Mouse (Mus musculus): Measurements from ENCODE around the gene Phf21a. TPM values are rescaled to one million over a fixed set of nuclear protein-coding genes. Genes with fewer than 3 reads are reported as not detected.

Gene Phf21a
- polyA plus RNA-seq, 1 experiment = 49.2 TPM

DNA sequence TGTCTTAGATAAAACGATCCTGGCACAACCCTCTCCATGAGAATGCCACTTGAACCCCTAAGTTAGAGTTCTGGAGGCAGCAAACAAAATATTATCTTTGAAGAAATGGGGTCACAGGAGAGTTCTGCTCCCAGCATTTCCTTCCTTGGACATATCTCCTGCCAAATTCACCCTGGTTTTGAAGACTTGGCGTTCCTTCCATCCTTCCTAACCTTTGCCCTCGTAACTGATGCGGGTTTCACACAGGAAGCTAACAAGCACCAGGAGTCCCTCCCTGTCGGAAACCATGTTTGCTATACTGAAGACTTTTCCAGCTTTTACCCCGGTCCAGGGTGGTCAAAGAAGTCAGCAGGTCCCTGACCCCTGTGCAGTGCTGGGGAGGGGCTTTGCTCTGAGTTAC, 261.3 kb downstream of the Phf21a start:
- Histone ChIP-seq H3K27me3 (ENCODE audit: control insufficient read depth, insufficient read depth, low read length) (no peaks in the 10 kb centered on the region), H3K36me3 (ENCODE audit: control insufficient read depth, insufficient read depth, low read length) (peaks cover 31% of the 10 kb centered on the region), H3K4me3 (ENCODE audit: extremely low read depth, insufficient read depth, insufficient read length) (no peak overlapping the region), H3K27ac (ENCODE audit: insufficient read depth, low read length) (no peak overlapping the region), H3K4me1 (ENCODE audit: control insufficient read depth, insufficient read depth, insufficient read length) (no peaks in the 10 kb centered on the region)
- TF ChIP-seq POLR2A (IDR thresholded peaks at IDR 0.05; ENCODE audit: low read depth, low read length) = no peak
- no peak for TF ChIP-seq CTCF (IDR thresholded peaks at IDR 0.05; ENCODE audit: extremely low read depth, insufficient read depth, insufficient read length, insufficient replicate concordance)
- no peak for DNase-seq (ENCODE audit: low read depth in 1 of 2, low spot score in 2 of 2)
- WGBS = 81% methylated on average over 6 of the region's 6 CpGs

DNA sequence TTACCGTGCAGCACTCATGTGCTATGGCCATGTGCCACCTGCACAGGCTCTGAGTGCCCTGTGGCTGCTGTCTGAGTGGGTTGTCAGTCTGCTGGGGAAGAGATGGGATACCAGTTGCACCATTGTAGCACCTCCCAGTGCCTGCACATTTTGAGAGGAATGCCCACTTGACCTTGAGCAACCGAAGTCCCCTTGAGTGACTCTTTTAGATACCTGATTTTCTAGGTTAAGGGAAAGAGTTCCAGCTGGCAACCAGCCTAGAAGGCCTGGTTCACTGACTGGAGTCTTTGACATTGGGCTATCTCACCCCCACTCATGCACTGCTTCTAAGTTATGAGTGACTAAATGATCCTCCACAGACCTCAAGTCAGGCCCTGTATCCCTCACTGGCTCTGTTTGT, 266.4 kb downstream of the Phf21a start:
- H3K27ac ChIP-seq (ENCODE audit: insufficient read depth, low read length) = no peak overlapping the region

DNA sequence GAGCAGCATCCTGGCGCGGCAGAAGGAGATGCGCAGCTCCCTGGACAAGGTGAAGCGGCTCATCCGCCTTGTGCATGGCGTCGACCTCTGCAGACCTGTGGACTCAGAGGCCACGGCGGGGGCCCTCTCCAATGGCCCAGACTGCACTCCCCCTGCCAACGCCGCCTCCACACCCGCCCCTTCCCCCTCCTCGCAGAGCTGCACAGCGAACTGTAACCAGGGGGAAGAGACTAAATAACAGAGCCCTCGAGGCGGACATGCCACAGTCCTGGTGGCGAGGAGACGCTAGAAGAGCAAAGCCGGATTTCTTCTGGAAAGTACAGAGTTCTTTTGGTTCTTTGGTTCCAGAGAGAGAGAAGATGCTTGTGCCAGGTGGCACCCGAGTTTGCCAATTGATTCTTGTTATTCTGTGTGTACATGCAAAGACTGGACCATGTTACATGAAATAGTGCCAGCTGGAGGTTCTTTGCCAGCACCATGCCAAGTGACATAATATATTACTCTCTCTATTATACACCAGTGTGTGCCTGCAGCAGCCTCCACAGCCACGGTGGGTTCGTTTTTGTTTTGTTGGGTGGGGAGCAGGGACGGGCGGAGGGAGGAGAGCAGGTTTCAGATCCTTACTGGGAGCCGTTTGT, 267.4 kb downstream of the Phf21a start:
- TF ChIP-seq CTCF (IDR thresholded peaks at IDR 0.05; ENCODE audit: extremely low read depth, insufficient read depth, insufficient read length, insufficient replicate concordance) (no peak), POLR2A (IDR thresholded peaks at IDR 0.05; ENCODE audit: low read depth, low read length) (no peak)
- 92% methylated on average over 25 of the region's 25 CpGs for WGBS
- Histone ChIP-seq H3K27ac (ENCODE audit: insufficient read depth, low read length) (no peak overlapping the region), H3K4me3 (ENCODE audit: extremely low read depth, insufficient read depth, insufficient read length) (no peak overlapping the region), H3K27me3 (ENCODE audit: control insufficient read depth, insufficient read depth, low read length) (no peaks in the 10 kb centered on the region), H3K36me3 (ENCODE audit: control insufficient read depth, insufficient read depth, low read length) (peaks cover 27% of the 10 kb centered on the region), H3K4me1 (ENCODE audit: control insufficient read depth, insufficient read depth, insufficient read length) (no peaks in the 10 kb centered on the region)
- no peak for DNase-seq (ENCODE audit: low read depth in 1 of 2, low spot score in 2 of 2)

More for the DNA sequence above, 266.4 kb downstream of the Phf21a start:
- WGBS = 90% methylated on average over 2 of the region's 2 CpGs
- TF ChIP-seq CTCF (IDR thresholded peaks at IDR 0.05; ENCODE audit: extremely low read depth, insufficient read depth, insufficient read length, insufficient replicate concordance) (no peak), POLR2A (IDR thresholded peaks at IDR 0.05; ENCODE audit: low read depth, low read length) (no peak)
- Histone ChIP-seq H3K27me3 (ENCODE audit: control insufficient read depth, insufficient read depth, low read length) (no peaks in the 10 kb centered on the region), H3K4me3 (ENCODE audit: extremely low read depth, insufficient read depth, insufficient read length) (no peak overlapping the region), H3K4me1 (ENCODE audit: control insufficient read depth, insufficient read depth, insufficient read length) (no peaks in the 10 kb centered on the region), H3K36me3 (ENCODE audit: control insufficient read depth, insufficient read depth, low read length) (peaks cover 27% of the 10 kb centered on the region)
- DNase-seq (ENCODE audit: low read depth in 1 of 2, low spot score in 2 of 2) = no peak

DNA sequence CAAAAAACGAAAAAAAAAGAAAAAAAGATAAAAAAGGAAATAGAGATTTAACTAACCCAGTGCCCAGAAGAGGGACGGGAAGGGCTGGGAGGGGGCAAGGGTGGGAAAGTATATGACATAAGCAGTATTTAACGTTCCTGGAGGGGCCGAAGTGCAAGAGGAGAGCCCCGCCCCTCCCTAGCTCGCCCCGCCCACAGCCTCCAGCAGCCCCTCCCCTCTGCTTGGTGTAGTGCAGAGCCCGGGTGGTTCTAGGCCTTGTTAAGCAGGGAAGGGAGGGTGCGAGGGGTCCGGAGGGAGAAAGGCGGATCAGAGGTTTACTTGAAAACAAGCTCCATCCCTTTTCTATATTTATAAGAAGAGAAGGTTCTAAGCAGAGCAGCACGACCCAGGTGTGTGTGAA, 268.0 kb downstream of the Phf21a start:
- Histone ChIP-seq H3K36me3 (ENCODE audit: control insufficient read depth, insufficient read depth, low read length) (peaks cover 27% of the 10 kb centered on the region), H3K27ac (ENCODE audit: insufficient read depth, low read length) (no peak overlapping the region), H3K4me3 (ENCODE audit: extremely low read depth, insufficient read depth, insufficient read length) (no peak overlapping the region), H3K27me3 (ENCODE audit: control insufficient read depth, insufficient read depth, low read length) (no peaks in the 10 kb centered on the region), H3K4me1 (ENCODE audit: control insufficient read depth, insufficient read depth, insufficient read length) (no peaks in the 10 kb centered on the region)
- WGBS = 74% methylated on average over 12 of the region's 12 CpGs
- DNase-seq (ENCODE audit: low read depth in 1 of 2, low spot score in 2 of 2) = no peak
- no peak for TF ChIP-seq CTCF (IDR thresholded peaks at IDR 0.05; ENCODE audit: extremely low read depth, insufficient read depth, insufficient read length, insufficient replicate concordance)
- TF ChIP-seq POLR2A (IDR thresholded peaks at IDR 0.05; ENCODE audit: low read depth, low read length) = no peak

- Histone ChIP-seq H3K4me3 (ENCODE audit: extremely low read depth, insufficient read depth, insufficient read length) (no peak overlapping the region), H3K36me3 (ENCODE audit: control insufficient read depth, insufficient read depth, low read length) (peaks cover 27% of the 10 kb centered on the region), H3K4me1 (ENCODE audit: control insufficient read depth, insufficient read depth, insufficient read length) (no peaks in the 10 kb centered on the region), H3K27ac (ENCODE audit: insufficient read depth, low read length) (no peak overlapping the region), H3K27me3 (ENCODE audit: control insufficient read depth, insufficient read depth, low read length) (no peaks in the 10 kb centered on the region)
- TF ChIP-seq POLR2A (IDR thresholded peaks at IDR 0.05; ENCODE audit: low read depth, low read length) = no peak
- TF ChIP-seq CTCF (IDR thresholded peaks at IDR 0.05; ENCODE audit: extremely low read depth, insufficient read depth, insufficient read length, insufficient replicate concordance) = no peak
- 96% methylated on average over 8 of the region's 8 CpGs for whole genome bisulfite sequencing
- no peak for DNase-seq (ENCODE audit: low read depth in 1 of 2, low spot score in 2 of 2)
Measured at GRCm38 (mm10) chr2:92361795-92362194, 268.9 kb downstream of the Phf21a start.

GRCm38 (mm10) chr2:92362571-92363228, 269.8 kb downstream of the Phf21a start:
- Histone ChIP-seq H3K36me3 (ENCODE audit: control insufficient read depth, insufficient read depth, low read length) (peaks cover 21% of the 10 kb centered on the region), H3K4me1 (ENCODE audit: control insufficient read depth, insufficient read depth, insufficient read length) (no peaks in the 10 kb centered on the region), H3K27me3 (ENCODE audit: control insufficient read depth, insufficient read depth, low read length) (no peaks in the 10 kb centered on the region), H3K4me3 (ENCODE audit: extremely low read depth, insufficient read depth, insufficient read length) (no peak overlapping the region), H3K27ac (ENCODE audit: insufficient read depth, low read length) (no peak overlapping the region)
- WGBS = 88% methylated on average over 6 of the region's 6 CpGs
- no peak for TF ChIP-seq POLR2A (IDR thresholded peaks at IDR 0.05; ENCODE audit: low read depth, low read length)
- no peak for TF ChIP-seq CTCF (IDR thresholded peaks at IDR 0.05; ENCODE audit: extremely low read depth, insufficient read depth, insufficient read length, insufficient replicate concordance)
- no peak for DNase-seq (ENCODE audit: low read depth in 1 of 2, low spot score in 2 of 2)

DNA sequence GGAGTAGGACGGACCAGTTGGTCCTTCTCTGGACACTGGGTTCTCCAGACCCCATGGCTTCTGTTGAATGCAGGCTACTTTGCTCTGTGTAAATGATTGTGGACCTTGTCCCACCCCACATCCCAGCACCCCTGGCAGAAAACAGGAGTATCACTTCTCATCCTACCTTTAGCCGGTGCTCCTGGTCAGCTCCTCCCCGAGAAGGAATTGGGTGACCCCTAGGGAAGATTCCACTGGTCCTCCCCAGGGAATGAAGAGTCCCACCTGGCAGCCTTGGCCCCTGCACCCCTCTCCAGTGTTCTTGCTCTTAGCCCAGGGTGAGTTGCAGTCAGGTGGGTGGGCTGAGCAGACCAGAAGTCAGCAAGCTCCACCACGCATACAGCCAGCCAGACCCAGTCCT, 271.2 kb downstream of the Phf21a start:
- H3K27me3 ChIP-seq (ENCODE audit: control insufficient read depth, insufficient read depth, low read length) = no peaks in the 10 kb centered on the region
- no peak for DNase-seq (ENCODE audit: low read depth in 1 of 2, low spot score in 2 of 2)
- H3K27ac ChIP-seq (ENCODE audit: insufficient read depth, low read length) = no peak overlapping the region
- no peak overlapping the region for H3K4me3 ChIP-seq (ENCODE audit: extremely low read depth, insufficient read depth, insufficient read length)
- H3K36me3 ChIP-seq (ENCODE audit: control insufficient read depth, insufficient read depth, low read length) = peaks cover 11% of the 10 kb centered on the region
- 90% methylated on average over 4 of the region's 4 CpGs for WGBS
- no peaks in the 10 kb centered on the region for H3K4me1 ChIP-seq (ENCODE audit: control insufficient read depth, insufficient read depth, insufficient read length)
- no peak for TF ChIP-seq CTCF (IDR thresholded peaks at IDR 0.05; ENCODE audit: extremely low read depth, insufficient read depth, insufficient read length, insufficient replicate concordance)
- TF ChIP-seq POLR2A (IDR thresholded peaks at IDR 0.05; ENCODE audit: low read depth, low read length) = no peak

Data from spleen, adult 2 months (tissue).